ENCODE assay signal across 10 mouse cellular contexts in genomic region chr3:70873688-70874551, GRCm38 (mm10).
DNase-seq lines count a peak whose midpoint lies in the region; ATAC-seq and TF ChIP-seq lines count a peak whose summit lies in the region.
"Had no signal": no experiment of that assay in that cellular context is flagged by ENCODE, and none has a peak within 500 bp of the region (broad histone marks: within the 10 kb centered on the region; RNA-seq: fewer than 3 reads in every experiment).

No protein-coding gene starts in this region.

- H3K4me1 ChIP-seq in hindbrain, embryonic 14.5 days (replicated peaks; ENCODE audit: control insufficient read depth, insufficient read depth, low read length) = no peaks in the 10 kb centered on the region
- no peaks in the 10 kb centered on the region for H3K4me1 ChIP-seq in hindbrain, embryonic 10.5 days (replicated peaks)
- no peaks in the 10 kb centered on the region; a peak in 1 of 4 replicates for H3K4me1 ChIP-seq in CH12.LX (ENCODE audit: control insufficient read depth in 1 of 2, insufficient read depth in 2 of 2)
- H3K4me1 ChIP-seq in embryonic facial prominence, embryonic 13.5 days = peaks cover 13% of the 10 kb centered on the region

- H3K4me3 ChIP-seq in hindbrain, embryonic 14.5 days (replicated peaks; ENCODE audit: low read length) = no peak overlapping the region
- H3K4me3 ChIP-seq in hindbrain, embryonic 10.5 days = no peak overlapping the region
- no peak overlapping the region for H3K4me3 ChIP-seq in CH12.LX (replicated peaks in 1 of 3; ENCODE audit: low read depth in 2 of 3, low read length in 2 of 3, poor library complexity in 1 of 3)
- H3K4me3 ChIP-seq in embryonic facial prominence, embryonic 13.5 days = no peak overlapping the region

- in situ Hi-C loops in CH12.LX (cut with MboI; ENCODE audit: low pct_ligation_motif_present, low pct_unique_long_range_greater_than_20kb, low sequenced_read_pairs) = no loop called here

- WGBS in hindbrain, embryonic 14.5 days = 78% methylated on average over 9 of the region's 9 CpGs
- 83% methylated on average over 9 of the region's 9 CpGs for WGBS in hindbrain, embryonic 10.5 days
- WGBS in embryonic facial prominence, embryonic 13.5 days = 33% methylated on average over 9 of the region's 9 CpGs

- no peak for TF ChIP-seq CTCF in CH12.LX (conservative IDR thresholded peaks at IDR 0.05 in 1 of 2, IDR thresholded peaks at IDR 0.05 in 1 of 2; ENCODE audit: low read depth in 2 of 2, low read length in 2 of 2)

- no peak overlapping the region for H3K4me2 ChIP-seq in hindbrain, embryonic 14.5 days (replicated peaks)
- peak overlapping the region; percentile 57; the same call in 1 of the 2 replicates for H3K4me2 ChIP-seq in CH12.LX (ENCODE audit: insufficient read depth, low read depth, poor library complexity, severe bottlenecking)
- peak overlapping the region; percentile 36; the same call in 1 of the 2 replicates for H3K4me2 ChIP-seq in embryonic facial prominence, embryonic 13.5 days

- peak; percentile 44 for DNase-seq in hindbrain, embryonic 14.5 days (ENCODE audit: low spot score)
- DNase-seq in hindbrain, embryonic 10.5 days (ENCODE audit: low spot score) = no peak
- DNase-seq in CH12.LX (ENCODE audit: extremely low read depth) (peak; percentile 12), liver (no peak)
- DNase-seq in layer of hippocampus, adult 9-10 months (ENCODE audit: low spot score) = peak; percentile 42
- DNase-seq in lung, adult 18-20 months = no peak
- no peak for DNase-seq in lung, postnatal 4 days
- DNase-seq: cerebellum, adult 11-12 months; thymus, adult 2 months had no signal

- ATAC-seq in hindbrain, embryonic 14.5 days (ENCODE audit: low FRiP score) = 0 out of 2 replicates have a peak, but pooled peaks have one; percentile 37
- ATAC-seq in embryonic facial prominence, embryonic 13.5 days (ENCODE audit: insufficient number of reproducible peaks, insufficient read depth, low FRiP score, low TSS enrichment, low read depth) = no peak

- dilution Hi-C loops in CH12.LX (cut with MboI; ENCODE audit: extremely low pct_ligation_motif_present, extremely low pct_unique_long_range_greater_than_20kb, low sequenced_read_pairs) = no loop called here

- H3K9me3 ChIP-seq in hindbrain, embryonic 14.5 days (ENCODE audit: control insufficient read depth, low read length) = no peaks in the 10 kb centered on the region
- no peaks in the 10 kb centered on the region for H3K9me3 ChIP-seq in hindbrain, embryonic 10.5 days
- no peaks in the 10 kb centered on the region for H3K9me3 ChIP-seq in CH12.LX (replicated peaks; ENCODE audit: low read length)
- no peaks in the 10 kb centered on the region for H3K9me3 ChIP-seq in embryonic facial prominence, embryonic 13.5 days

- no peak for TF ChIP-seq EP300 in CH12.LX (IDR thresholded peaks at IDR 0.05; ENCODE audit: low read length)

- H3K9ac ChIP-seq in hindbrain, embryonic 14.5 days = no peak overlapping the region
- no peak overlapping the region for H3K9ac ChIP-seq in CH12.LX (ENCODE audit: insufficient read depth, low read depth)
- no peak overlapping the region for H3K9ac ChIP-seq in embryonic facial prominence, embryonic 13.5 days

- peak; percentile 36 for TF ChIP-seq RAD21 in CH12.LX (IDR thresholded peaks at IDR 0.05; ENCODE audit: low read depth, low read length)

- no peak overlapping the region for H3K27ac ChIP-seq in hindbrain, embryonic 14.5 days
- H3K27ac ChIP-seq in hindbrain, embryonic 10.5 days = no peak overlapping the region
- H3K27ac ChIP-seq in CH12.LX (ENCODE audit: insufficient read depth, low read depth) = no peak overlapping the region
- H3K27ac ChIP-seq in embryonic facial prominence, embryonic 13.5 days = no peak overlapping the region

- H3K36me3 ChIP-seq in hindbrain, embryonic 14.5 days (replicated peaks; ENCODE audit: control insufficient read depth, insufficient read depth) = no peaks in the 10 kb centered on the region
- H3K36me3 ChIP-seq in hindbrain, embryonic 10.5 days = no peaks in the 10 kb centered on the region
- H3K36me3 ChIP-seq in CH12.LX (replicated peaks in 1 of 2; ENCODE audit: control insufficient read depth in 1 of 2, insufficient read depth in 1 of 2, low read length in 1 of 2) = no peaks in the 10 kb centered on the region
- H3K36me3 ChIP-seq in embryonic facial prominence, embryonic 13.5 days = no peaks in the 10 kb centered on the region

- TF ChIP-seq POLR2A in CH12.LX (IDR thresholded peaks at IDR 0.05; ENCODE audit: low read depth, low read length) = no peak

- H3K79me2 ChIP-seq in CH12.LX (replicated peaks; ENCODE audit: control insufficient read depth, extremely low read depth, insufficient read depth, poor library complexity, severe bottlenecking) = no peaks in the 10 kb centered on the region

- H3K27me3 ChIP-seq in hindbrain, embryonic 14.5 days (ENCODE audit: control insufficient read depth, insufficient read depth, low read length) = no peaks in the 10 kb centered on the region
- no peaks in the 10 kb centered on the region for H3K27me3 ChIP-seq in hindbrain, embryonic 10.5 days (ENCODE audit: insufficient read depth, poor library complexity, severe bottlenecking)
- no peaks in the 10 kb centered on the region for H3K27me3 ChIP-seq in CH12.LX (replicated peaks)
- H3K27me3 ChIP-seq in embryonic facial prominence, embryonic 13.5 days = no peaks in the 10 kb centered on the region

TF ChIP-seq in CH12.LX, 34 proteins besides CTCF, POLR2A, EP300 and RAD21:
- TF ChIP-seq ZNF384 (IDR thresholded peaks at IDR 0.05; ENCODE audit: low read depth, low read length) (peak; percentile 37; the same call in 1 of the 2 replicates), MYC (IDR thresholded peaks at IDR 0.05; ENCODE audit: low read depth, low read length) (no peak), SMC3 (IDR thresholded peaks at IDR 0.05; ENCODE audit: low read depth, low read length) (peak; percentile 18; the same call in 1 of the 2 replicates)

Comparison
In these comparisons a context has a peak if more than half of its experiments do, and no peak if none do; other contexts are left out.
1. DNase-seq: peak in hindbrain, embryonic 14.5 days (single experiment), CH12.LX (single experiment) and layer of hippocampus, adult 9-10 months (single experiment); none in hindbrain, embryonic 10.5 days (single experiment), liver (single experiment), lung, adult 18-20 months (0 of 2) and lung, postnatal 4 days (0 of 2).